Mouse (Mus musculus): ENCODE measurements at regions not wholly inside any gene's neighbourhood (a gene's known extent, or its start where the extent isn't known, plus 50 kb on each side); places are given as distances from the start of the nearest gene placed in this dataset.

DNA sequence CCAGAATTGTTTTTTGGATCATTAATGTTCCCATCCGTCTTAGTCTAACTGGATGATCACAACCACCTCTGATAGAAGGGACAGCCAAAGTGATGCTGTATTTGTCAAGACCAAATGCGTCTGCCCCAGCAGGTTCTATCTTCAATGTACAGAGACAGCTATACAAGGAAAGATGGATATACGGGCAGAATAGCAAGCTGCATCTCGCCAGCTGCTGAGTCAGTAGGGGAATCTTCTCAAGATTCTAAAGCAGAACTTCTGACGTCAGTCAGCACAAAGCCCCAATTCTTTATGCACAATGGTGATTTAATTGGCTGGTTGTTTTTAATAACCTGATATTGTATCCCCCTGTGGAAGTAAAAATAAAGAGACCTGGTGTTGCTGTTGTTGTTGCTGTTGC lies 209.4 kb downstream of the Dhx15 start:
- no peak for TF ChIP-seq POLR2A (IDR thresholded peaks at IDR 0.05; ENCODE audit: low read depth, low read length)
- TF ChIP-seq CTCF (conservative IDR thresholded peaks at IDR 0.05; ENCODE audit: insufficient read depth, insufficient read length, low read depth, low read length) = no peak
